ENCODE assay signal across 14 mouse cellular contexts in the genomic region with DNA sequence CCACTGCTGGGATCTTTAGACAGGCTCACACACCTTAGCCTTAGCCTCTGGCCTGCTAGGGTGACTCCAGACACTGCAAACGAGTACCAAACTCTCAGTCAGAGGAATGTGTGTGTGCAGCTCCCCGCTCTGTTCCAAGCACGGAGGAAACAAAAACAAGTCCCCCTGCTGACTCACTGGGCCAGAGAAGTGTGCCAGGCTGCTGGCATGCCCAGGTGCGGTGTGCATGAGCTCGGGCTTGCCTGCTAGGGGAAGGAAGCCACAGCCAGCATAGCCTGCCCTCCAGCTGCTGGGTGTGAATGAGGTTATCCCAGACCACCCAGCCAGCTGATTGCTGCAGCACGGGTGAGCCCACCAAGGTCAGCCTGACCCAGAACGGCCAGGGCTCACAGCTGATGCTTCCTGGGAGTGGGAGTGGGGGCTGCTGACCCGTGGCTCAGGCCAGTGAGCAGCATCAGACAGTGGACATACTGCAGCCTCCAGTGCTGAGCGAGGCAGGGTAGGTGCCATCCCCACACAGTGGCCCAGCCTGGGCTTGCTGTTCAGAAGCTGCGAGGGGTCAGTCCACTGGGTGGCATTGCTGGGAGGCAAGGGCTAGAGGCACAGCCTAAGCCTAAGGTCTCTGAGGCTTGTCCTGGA. TPM values are rescaled to one million over a fixed set of nuclear protein-coding genes. Genes with fewer than 3 reads are reported as not detected.
DNase-seq lines count a peak whose midpoint lies in the region; ATAC-seq lines count a peak whose summit lies in the region.
"Had no signal": no experiment of that assay in that cellular context is flagged by ENCODE, and none has a peak within 500 bp of the region (broad histone marks: within the 10 kb centered on the region; RNA-seq: fewer than 3 reads in every experiment).

No protein-coding gene starts in this region.

- peak; percentile 40 for DNase-seq in gastrocnemius, adult 18-20 months (ENCODE audit: low spot score)
- DNase-seq in gastrocnemius, adult 8-10 months (ENCODE audit: low spot score in 2 of 2): no peak
- DNase-seq in kidney, adult 9 months: no peak
- peak; percentile 14 for DNase-seq in MN1 (ENCODE audit: low spot score)
- no peak for DNase-seq in embryo, embryonic 10.5 days (ENCODE audit: low spot score)
- DNase-seq: cerebellum, postnatal 36 days had no signal

- peaks cover 60% of the 10 kb centered on the region for H3K36me3 ChIP-seq in kidney, embryonic 15.5 days
- 0 out of 2 replicates have a peak, but pooled peaks cover 4% of the 10 kb centered on the region for H3K36me3 ChIP-seq in kidney, embryonic 16.5 days (ENCODE audit: insufficient read depth, low read length)

- no peak overlapping the region for H3K9ac ChIP-seq in kidney, embryonic 15.5 days
- no peak overlapping the region for H3K9ac ChIP-seq in kidney, embryonic 16.5 days (replicated peaks; ENCODE audit: low read length)

- no peak overlapping the region for H3K4me2 ChIP-seq in kidney, embryonic 15.5 days
- H3K4me2 ChIP-seq in kidney, embryonic 16.5 days (replicated peaks; ENCODE audit: low read depth, low read length): no peak overlapping the region

- peaks cover 10% of the 10 kb centered on the region; the same call in 1 of the 2 replicates for H3K4me1 ChIP-seq in kidney, embryonic 15.5 days
- peaks cover 8% of the 10 kb centered on the region; the same call in 1 of the 2 replicates for H3K4me1 ChIP-seq in kidney, embryonic 16.5 days (ENCODE audit: insufficient read depth, low read length)

- H3K9me3 ChIP-seq in kidney, embryonic 15.5 days (replicated peaks): no peaks in the 10 kb centered on the region
- H3K9me3 ChIP-seq in kidney, embryonic 16.5 days (ENCODE audit: low read length): no peaks in the 10 kb centered on the region

- WGBS in kidney, embryonic 15.5 days: 51% methylated on average over 10 of the region's 10 CpGs
- WGBS in kidney, embryonic 16.5 days: 48% methylated on average over 10 of the region's 10 CpGs

- ATAC-seq in kidney, embryonic 15.5 days (replicated peaks; ENCODE audit: low FRiP score): peak; percentile 60
- peak; percentile 39 for ATAC-seq in kidney, embryonic 16.5 days (ENCODE audit: low FRiP score, low TSS enrichment)
- no peak for ATAC-seq in granulocyte monocyte progenitor cell, adult 5-6 weeks (replicated peaks; ENCODE audit: poor library complexity, severe bottlenecking)
- ATAC-seq: intestine, embryonic 16.5 days; lung, postnatal 0 days had no signal

- 0 out of 2 replicates have a peak overlapping the region, but pooled peaks have one; percentile 30 for H3K27ac ChIP-seq in kidney, embryonic 15.5 days
- H3K27ac ChIP-seq in kidney, embryonic 16.5 days (ENCODE audit: low read length): no peak overlapping the region

- no peak overlapping the region for H3K4me3 ChIP-seq in kidney, embryonic 15.5 days (replicated peaks)
- H3K4me3 ChIP-seq in kidney, embryonic 16.5 days (ENCODE audit: low read length): no peak overlapping the region
- H3K4me3 ChIP-seq: erythroblast, embryonic 14.5 days had no signal

- H3K27me3 ChIP-seq in kidney, embryonic 15.5 days: no peaks in the 10 kb centered on the region
- no peaks in the 10 kb centered on the region for H3K27me3 ChIP-seq in kidney, embryonic 16.5 days (ENCODE audit: insufficient read depth, low read length)

RNA-seq across cellular contexts. Expression of a gene that starts 8.2 kb away (rescaled TPM):
- 10 to 100 TPM; 46.9 to 52.2 TPM for total RNA-seq in gastrocnemius, adult 18-20 months (2021)
- total RNA-seq in gastrocnemius, adult 8-10 months (2022): 10 to 100 TPM; 40.5 to 44.7 (median 42.1) TPM
- polyA plus RNA-seq in kidney, embryonic 15.5 days (2015; fragmentation: Nextera tagmentation; extraction: Ambion mirVana): 50.8 and 60.0 TPM in 2 replicates
- 54.9 and 57.3 TPM in 2 replicates for polyA plus RNA-seq in kidney, embryonic 16.5 days (2015; fragmentation: Nextera tagmentation; extraction: Ambion mirVana)
- 18.2 and 20.8 TPM in 2 replicates for total RNA-seq in granulocyte monocyte progenitor cell, adult 5-6 weeks (2014; fragmentation: Nextera tagmentation)
- total RNA-seq in granulocyte monocyte progenitor cell, adult 5-6 weeks (2017): 8.9 and 9.4 TPM in 2 replicates

RNA-seq across cellular contexts. Expression of a gene that starts 15.8 kb away (rescaled TPM):
- 1 to 10 TPM; 8.5 to 8.6 TPM for total RNA-seq in gastrocnemius, adult 18-20 months (2021)
- 10 to 100 TPM in 1 of 4 experiments, 1 to 10 TPM in 3; 6.0 to 10.7 (median 6.5) TPM for total RNA-seq in gastrocnemius, adult 8-10 months (2022)
- 9.4 and 9.7 TPM in 2 replicates for polyA plus RNA-seq in kidney, embryonic 15.5 days (2015; fragmentation: Nextera tagmentation; extraction: Ambion mirVana)
- polyA plus RNA-seq in kidney, embryonic 16.5 days (2015; fragmentation: Nextera tagmentation; extraction: Ambion mirVana): 10.1 and 14.2 TPM in 2 replicates
- 24.9 and 38.3 TPM in 2 replicates for total RNA-seq in granulocyte monocyte progenitor cell, adult 5-6 weeks (2014; fragmentation: Nextera tagmentation)
- total RNA-seq in granulocyte monocyte progenitor cell, adult 5-6 weeks (2017): 30.1 and 31.8 TPM in 2 replicates

RNA-seq across cellular contexts. Expression of a gene that starts 18.9 kb away (rescaled TPM):
- total RNA-seq in gastrocnemius, adult 18-20 months (2021): under 1 TPM in 1 of 2 experiments, not detected in 1; 0.69 TPM
- under 1 TPM; 0.45 to 0.99 (median 0.60) TPM for total RNA-seq in gastrocnemius, adult 8-10 months (2022)
- polyA plus RNA-seq in kidney, embryonic 15.5 days (2015; fragmentation: Nextera tagmentation; extraction: Ambion mirVana): not detected in 2 replicates
- not detected in 2 replicates for polyA plus RNA-seq in kidney, embryonic 16.5 days (2015; fragmentation: Nextera tagmentation; extraction: Ambion mirVana)
- not detected in 2 replicates for total RNA-seq in granulocyte monocyte progenitor cell, adult 5-6 weeks (2014; fragmentation: Nextera tagmentation)
- total RNA-seq in granulocyte monocyte progenitor cell, adult 5-6 weeks (2017): not detected in 2 replicates
- total RNA-seq: left cerebral cortex, postnatal 36 days had no signal
- polyA plus RNA-seq: erythroblast, embryonic 14.5 days; gonadal fat pad, adult 2 months; lung, postnatal 0 days had no signal

RNA-seq across cellular contexts. Expression of a gene that starts 22.6 kb away (rescaled TPM):
- under 1 TPM in 1 of 2 experiments, not detected in 1; 0.41 TPM for total RNA-seq in gastrocnemius, adult 18-20 months (2021)
- under 1 TPM; 0.32 to 0.73 (median 0.66) TPM for total RNA-seq in gastrocnemius, adult 8-10 months (2022)
- 11.2 and 14.4 TPM in 2 replicates for polyA plus RNA-seq in kidney, embryonic 15.5 days (2015; fragmentation: Nextera tagmentation; extraction: Ambion mirVana)
- 13.3 and 15.3 TPM in 2 replicates for polyA plus RNA-seq in kidney, embryonic 16.5 days (2015; fragmentation: Nextera tagmentation; extraction: Ambion mirVana)
- total RNA-seq in granulocyte monocyte progenitor cell, adult 5-6 weeks (2014; fragmentation: Nextera tagmentation): 1.3 and 3.5 TPM in 2 replicates
- total RNA-seq in granulocyte monocyte progenitor cell, adult 5-6 weeks (2017): 2.4 and 2.8 TPM in 2 replicates
- polyA plus RNA-seq: erythroblast, embryonic 14.5 days had no signal

Comparison
In these comparisons a context has a peak if more than half of its experiments do, and no peak if none do; other contexts are left out.
1. DNase-seq: peak in gastrocnemius, adult 18-20 months (single experiment) and MN1 (single experiment); none in gastrocnemius, adult 8-10 months (0 of 2), kidney, adult 9 months (single experiment) and embryo, embryonic 10.5 days (single experiment).